Mouse (Mus musculus) gastrocnemius, postnatal 36 days (tissue): Measurements from ENCODE around the gene Slc5a10. TPM values are rescaled to one million over a fixed set of nuclear protein-coding genes. Genes with fewer than 3 reads are reported as not detected.

Experiments
- DNase-seq, 2 experiments: peaks; one replicate each; pipeline ENCODE4 v3.0.0; 2022
- intact Hi-C: fragments of 180-260 bp; cut with DNase I; formaldehyde crosslinking; loops from one replicate; pipeline ENCODE4 v1.15.1; 2025
- total RNA-seq, 2 experiments: library from RNA; stranded (reverse); gene quantifications; 2 replicates each; pipeline ENCODE4 v1.2.3; 2021

The Slc5a10 gene
- total RNA-seq, 2 experiments from 2014 or later = not detected

- no peak for DNase-seq
- intact Hi-C loops = no loop called here
Observed at GRCm38 (mm10) chr11:61708928-61709327, 11.7 kb downstream of the Slc5a10 start.

DNA sequence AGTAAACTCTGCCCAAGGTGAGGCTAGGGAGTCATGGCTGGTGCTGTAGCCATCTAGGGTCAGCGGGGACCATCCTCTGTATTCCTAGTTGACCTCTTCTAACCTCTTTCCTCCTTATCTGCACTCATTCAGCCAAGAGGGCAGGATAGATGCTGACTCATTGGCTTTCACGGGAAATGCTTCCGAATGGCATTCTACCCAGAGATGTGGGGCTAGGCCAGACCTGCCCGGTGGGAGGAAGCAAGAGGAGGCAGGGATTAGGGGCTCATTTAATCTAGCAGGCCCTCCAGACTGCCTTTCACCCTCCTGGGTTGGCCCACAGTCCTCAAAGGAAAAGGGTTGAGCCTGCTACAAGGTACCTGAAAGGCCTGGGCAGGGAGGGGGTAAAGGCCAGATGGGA lies 14.4 kb downstream of the Slc5a10 start:
- DNase-seq = no peak
- intact Hi-C loops = no loop called here

- intact Hi-C loops = no loop called here
- DNase-seq = no peak
Observed at GRCm38 (mm10) chr11:61705581-61705980, 15.0 kb downstream of the Slc5a10 start.

- intact Hi-C loops = no loop called here
- no peak for DNase-seq
Observed at GRCm38 (mm10) chr11:61702494-61702893, 18.1 kb downstream of the Slc5a10 start.

DNA sequence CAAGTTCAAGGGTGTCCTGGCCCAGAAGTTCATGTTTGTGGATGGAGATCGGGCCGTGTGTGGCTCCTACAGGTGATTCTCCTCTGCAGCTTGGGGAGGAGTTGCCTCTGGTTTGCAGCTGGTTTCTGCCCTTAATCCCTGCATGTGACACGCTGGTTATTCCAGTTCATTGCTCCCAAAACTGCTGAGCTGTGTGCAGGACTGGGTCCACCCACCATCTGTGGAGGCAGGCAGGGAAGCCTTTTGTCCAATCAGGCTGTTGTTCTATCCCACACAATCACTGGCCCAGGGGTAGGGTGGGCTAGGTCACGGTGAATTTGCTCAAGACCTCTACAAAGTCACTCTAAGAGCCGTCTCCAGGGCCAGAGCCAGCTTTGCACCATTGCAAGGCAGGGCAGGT lies 18.9 kb downstream of the Slc5a10 start:
- intact Hi-C loops = no loop called here
- no peak for DNase-seq

- intact Hi-C loops = no loop called here
- DNase-seq = no peak
Observed at GRCm38 (mm10) chr11:61699933-61700332, 20.7 kb downstream of the Slc5a10 start.

DNA sequence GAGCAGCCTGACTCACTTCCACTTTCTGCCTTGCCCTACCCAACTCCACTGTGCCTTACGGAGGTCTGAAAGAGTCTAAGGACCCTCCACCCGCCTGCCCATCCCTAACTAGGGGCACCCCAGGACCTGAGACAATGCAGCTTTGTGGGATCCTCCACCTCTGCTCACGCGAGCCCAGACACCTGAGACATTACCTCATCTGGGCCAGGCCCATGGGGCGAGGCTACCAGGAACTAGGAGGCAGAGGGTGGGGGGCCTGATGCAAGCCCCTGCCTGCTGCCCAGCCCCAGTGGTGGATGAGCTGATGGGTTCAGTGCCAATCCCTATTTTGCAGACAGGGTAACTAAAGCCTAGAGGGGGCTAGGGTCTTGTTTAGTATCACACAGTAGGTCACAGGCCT lies 21.2 kb downstream of the Slc5a10 start:
- no peak for DNase-seq
- intact Hi-C loops = no loop called here

DNA sequence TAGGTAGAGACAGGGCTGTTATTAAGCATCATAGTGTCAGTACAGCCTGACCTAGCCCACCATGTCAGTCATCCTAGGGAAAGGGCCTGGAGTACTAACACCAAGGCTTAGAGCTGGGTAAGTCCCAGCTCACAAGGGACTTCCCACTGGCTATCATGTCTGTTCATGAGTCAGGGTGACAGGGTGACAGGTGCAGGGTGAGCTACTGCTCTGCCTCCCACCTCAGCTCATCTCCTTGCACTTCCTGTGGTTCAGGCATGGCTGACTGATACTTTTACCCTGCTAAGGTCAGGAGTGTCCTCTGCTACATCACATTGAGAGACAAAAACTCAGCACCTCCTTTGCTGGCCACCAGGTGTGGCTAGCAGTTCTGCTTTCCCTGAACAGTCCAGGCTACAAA lies 21.8 kb downstream of the Slc5a10 start:
- DNase-seq = no peak
- intact Hi-C loops = no loop called here

DNA sequence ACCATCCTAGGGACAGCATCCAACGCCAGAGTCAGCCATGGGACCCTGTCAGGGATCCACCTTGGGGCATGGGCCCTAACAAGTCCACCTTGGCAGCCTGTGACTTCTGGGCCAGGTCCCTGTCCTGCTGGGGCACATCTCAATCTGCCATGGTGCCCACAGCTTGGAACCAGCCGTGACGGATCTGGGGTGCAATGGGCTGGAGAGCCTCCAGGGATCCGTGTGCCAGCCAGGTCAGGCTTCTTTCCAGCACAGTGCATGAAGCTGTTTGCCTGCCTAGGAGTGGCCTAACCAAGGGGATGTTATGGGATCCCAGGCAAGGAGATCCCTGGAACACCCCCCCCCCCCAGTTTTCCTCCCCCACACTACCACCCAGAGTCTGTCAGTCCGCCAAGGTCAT lies 27.6 kb downstream of the Slc5a10 start:
- intact Hi-C loops = no loop called here
- DNase-seq = no peak

- intact Hi-C loops = no loop called here
- no peak for DNase-seq
Observed at GRCm38 (mm10) chr11:61687595-61687994, 33.0 kb downstream of the Slc5a10 start.

- intact Hi-C loops = no loop called here
- no peak for DNase-seq
Observed at GRCm38 (mm10) chr11:61686906-61687453, 33.6 kb downstream of the Slc5a10 start.

GRCm38 (mm10) chr11:61686141-61686540 lies 34.5 kb downstream of the Slc5a10 start:
- intact Hi-C loops = no loop called here
- DNase-seq = no peak

GRCm38 (mm10) chr11:61685119-61685725 lies 35.4 kb downstream of the Slc5a10 start:
- intact Hi-C loops = no loop called here
- DNase-seq = no peak

DNA sequence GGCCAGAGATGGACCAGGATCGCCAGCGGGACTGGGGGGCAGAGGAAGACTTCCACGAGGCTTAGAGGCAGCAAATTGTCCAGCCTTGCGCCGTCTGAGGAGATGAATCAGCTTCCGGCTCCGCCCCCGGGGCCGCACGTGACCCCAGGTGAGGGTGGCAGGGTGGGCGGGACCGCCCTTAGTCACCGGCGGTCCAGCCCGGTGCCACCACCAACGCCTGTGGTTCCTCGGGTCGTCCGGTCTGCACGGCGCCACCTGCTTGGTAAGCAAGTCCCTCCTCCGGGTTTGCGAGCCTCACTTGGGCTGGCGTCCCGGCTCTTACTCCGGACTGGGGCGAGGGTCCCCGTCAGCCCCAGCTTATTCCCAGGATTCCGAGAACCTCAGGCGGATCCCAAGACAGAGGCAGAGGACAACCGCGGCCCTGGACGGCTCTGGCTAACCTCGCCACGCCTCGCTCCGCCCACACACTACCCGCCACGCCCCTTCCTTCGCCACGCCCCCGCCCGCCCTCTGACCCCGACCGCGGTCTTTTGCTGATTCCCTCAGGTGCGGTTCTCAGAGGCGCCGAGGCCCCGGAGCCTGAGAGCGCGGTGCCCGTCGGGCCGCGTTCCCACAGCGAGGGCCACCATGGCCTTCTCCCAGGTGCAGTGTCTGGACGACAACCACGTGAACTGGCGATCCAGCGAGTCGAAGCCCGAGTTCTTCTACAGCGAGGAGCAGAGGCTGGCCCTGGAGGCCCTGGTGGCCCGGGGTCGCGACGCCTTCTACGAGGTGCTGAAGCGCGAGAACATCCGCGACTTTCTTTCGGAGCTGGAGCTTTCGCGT lies 36.5 kb downstream of the Slc5a10 start, which contains the start of gene Fam83g:
Fam83g (plus strand) TSS at position 185 of the 825 bp plus-strand sequence.
- DNase-seq = peak in 1 of 2 experiments; percentile 39
- intact Hi-C loops = no loop called here

GRCm38 (mm10) chr11:61679091-61679866 lies 41.3 kb downstream of the Slc5a10 start:
- no peak for DNase-seq
- intact Hi-C loops = no loop called here

DNA sequence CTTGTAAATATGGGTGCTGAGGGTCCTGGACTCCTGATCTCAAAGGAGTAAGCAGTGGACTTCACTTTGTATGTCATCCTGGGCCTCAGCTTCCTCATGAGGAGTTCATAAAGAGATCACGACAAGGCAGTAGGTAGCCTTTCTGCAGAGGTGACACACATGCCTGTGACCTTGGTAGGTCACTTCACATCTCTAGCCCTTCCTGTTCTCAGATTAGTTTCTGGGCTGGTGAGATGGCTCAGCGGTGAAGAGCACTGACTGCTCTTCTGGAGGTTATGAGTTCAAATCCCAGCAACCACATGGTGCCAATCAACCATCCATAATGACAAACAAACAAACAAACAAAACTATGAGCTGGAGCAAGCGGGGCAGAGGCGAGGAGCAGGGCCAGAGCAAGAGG lies 42.9 kb downstream of the Slc5a10 start:
- intact Hi-C loops = no loop called here
- DNase-seq = no peak

- DNase-seq = no peak
- intact Hi-C loops = no loop called here
Observed at GRCm38 (mm10) chr11:61676216-61676854, 44.3 kb downstream of the Slc5a10 start.

- no peak for DNase-seq
- intact Hi-C loops = no loop called here
Observed at GRCm38 (mm10) chr11:61675332-61675731, 45.3 kb downstream of the Slc5a10 start.

GRCm38 (mm10) chr11:61674839-61675159 lies 45.8 kb downstream of the Slc5a10 start:
- intact Hi-C loops = no loop called here
- DNase-seq = no peak

- intact Hi-C loops = no loop called here
- no peak for DNase-seq
Observed at GRCm38 (mm10) chr11:61674151-61674838, 46.3 kb downstream of the Slc5a10 start.
